Mouse (Mus musculus) forebrain, postnatal 0 days (tissue): ENCODE measurements around the gene Bcl2. TPM values are rescaled to one million over a fixed set of nuclear protein-coding genes. Genes with fewer than 3 reads are reported as not detected.
A peak's percentile ranks its signal among the peaks of the same experiment; 100 is the strongest.

Experiments
- ATAC-seq: fragments of 200-750 bp; cut with Nextera tagmentation; 2 replicates; pipeline ENCODE4 v1.8.0; 2017; ENCODE audit warnings: mild to moderate bottlenecking, moderate library complexity
- DNase-seq: peaks from one replicate; pipeline ENCODE4 v3.0.0-alpha.2; 2015
- H3K27ac ChIP-seq: fragments of 300-500 bp; sonication (generic); 2 replicates; pipeline ENCODE4 v1.5.1; 2014; ENCODE audit warnings: low read depth, mild to moderate bottlenecking, antibody characterized with exemption, low read length, moderate library complexity, mixed read lengths
- H3K27me3 ChIP-seq: fragments of 300-500 bp; sonication (generic); 2 replicates; pipeline ENCODE4 v1.6.1; 2014; ENCODE audit warnings: mild to moderate bottlenecking, low read length, mixed read lengths; ENCODE audit not compliant: insufficient read depth
- H3K36me3 ChIP-seq: fragments of 300-500 bp; sonication (generic); 2 replicates; pipeline ENCODE4 v1.6.1; 2014; ENCODE audit warnings: mild to moderate bottlenecking, moderate library complexity; ENCODE audit not compliant: insufficient read depth
- H3K4me1 ChIP-seq: fragments of 300-500 bp; sonication (generic); 2 replicates; pipeline ENCODE4 v1.6.1; 2014; ENCODE audit warnings: antibody characterized with exemption; ENCODE audit not compliant: insufficient read depth
- H3K4me2 ChIP-seq: fragments of 300-500 bp; sonication (generic); 2 replicates; pipeline ENCODE4 v1.6.1; 2014; ENCODE audit warnings: low read depth, mild to moderate bottlenecking, moderate library complexity
- H3K4me3 ChIP-seq: fragments of 300-500 bp; sonication (generic); 2 replicates; pipeline ENCODE4 v1.5.1; 2014; ENCODE audit warnings: low read depth, low read length, mixed read lengths
- H3K9ac ChIP-seq: fragments of 300-500 bp; sonication (generic); 2 replicates; pipeline ENCODE4 v1.6.1; 2014; ENCODE audit warnings: mild to moderate bottlenecking
- H3K9me3 ChIP-seq: fragments of 300-500 bp; sonication (generic); 2 replicates; pipeline ENCODE4 v1.6.1; 2016; ENCODE audit warnings: low read length
- CTCF ChIP-seq: sonication (generic); IDR thresholded peaks from 2 replicates; pipeline ENCODE4 v1.5.1; 2016; ENCODE audit warnings: antibody characterized with exemption, control low read depth, low read depth
- WGBS: fragments of 180-500 bp; shearing (Covaris S2); extraction: QIAGEN DNeasy Blood & Tissue Kit; methylation state at CpG from one replicate; pipeline ENCODE4 v1.1.7; 2014; 5-methylcytosine and 5-hydroxymethylcytosine counted together
- polyA plus RNA-seq: library from polyadenylated mRNA; unstranded; fragments of >200 nt; fragmentation: Nextera tagmentation; extraction: Ambion mirVana; gene quantifications from 2 replicates; pipeline ENCODE4 v1.2.1, GENCODE M21; 2015
- total RNA-seq: library from RNA; depleted of rRNA; stranded (reverse); fragments of >200 nt; gene quantifications from 2 replicates; pipeline ENCODE4 v1.2.3, GENCODE M21; 2014

The Bcl2 gene
- total and polyA plus RNA-seq, 2 experiments from 2014 or later = 6.3 to 14.1 TPM

DNA sequence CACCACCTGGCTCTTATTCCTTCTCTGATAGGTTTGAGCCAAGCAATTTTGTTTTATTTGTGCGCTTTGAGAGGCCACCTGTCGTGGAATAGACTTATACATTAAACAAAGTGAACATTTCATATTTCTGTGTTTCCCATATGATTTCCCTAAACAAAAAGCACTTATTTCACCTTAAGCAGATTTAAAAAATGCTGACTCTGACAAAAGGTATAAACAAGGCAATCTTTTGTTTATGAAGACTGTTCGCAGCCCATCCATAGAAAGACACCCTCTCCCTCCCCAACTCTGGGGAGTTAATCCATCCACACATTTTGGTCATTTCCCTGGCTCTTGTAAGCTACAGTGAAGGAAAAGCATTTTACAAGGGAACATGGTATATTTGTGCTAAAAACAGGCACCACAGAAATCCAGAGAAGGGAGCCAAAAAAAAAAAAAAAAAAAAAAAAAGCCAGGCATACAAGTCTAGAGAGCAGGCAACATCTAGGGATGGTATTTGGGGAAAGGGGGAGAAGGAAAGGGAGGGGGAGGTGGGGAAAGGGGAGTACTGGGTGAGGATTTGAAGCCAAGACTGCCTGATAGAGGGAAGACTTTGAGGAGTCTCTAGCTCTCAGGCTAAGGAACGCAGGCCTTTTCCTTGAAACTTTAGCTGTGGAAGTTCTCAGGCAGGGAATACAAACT, 105.8 kb downstream of the Bcl2 start:
- WGBS = 65% methylated on average over 4 of the region's 4 CpGs
- peak; percentile 25 for DNase-seq
- no peaks in the 10 kb centered on the region for H3K9me3 ChIP-seq
- H3K4me1 ChIP-seq = no peaks in the 10 kb centered on the region
- no peak overlapping the region for H3K4me3 ChIP-seq
- TF ChIP-seq CTCF = no peak
- H3K36me3 ChIP-seq = no peaks in the 10 kb centered on the region
- H3K27ac ChIP-seq = no peak overlapping the region
- H3K9ac ChIP-seq = no peak overlapping the region
- ATAC-seq = peak; percentile 32; the same call in 1 of the 2 replicates
- H3K4me2 ChIP-seq = no peak overlapping the region
- H3K27me3 ChIP-seq = no peaks in the 10 kb centered on the region

DNA sequence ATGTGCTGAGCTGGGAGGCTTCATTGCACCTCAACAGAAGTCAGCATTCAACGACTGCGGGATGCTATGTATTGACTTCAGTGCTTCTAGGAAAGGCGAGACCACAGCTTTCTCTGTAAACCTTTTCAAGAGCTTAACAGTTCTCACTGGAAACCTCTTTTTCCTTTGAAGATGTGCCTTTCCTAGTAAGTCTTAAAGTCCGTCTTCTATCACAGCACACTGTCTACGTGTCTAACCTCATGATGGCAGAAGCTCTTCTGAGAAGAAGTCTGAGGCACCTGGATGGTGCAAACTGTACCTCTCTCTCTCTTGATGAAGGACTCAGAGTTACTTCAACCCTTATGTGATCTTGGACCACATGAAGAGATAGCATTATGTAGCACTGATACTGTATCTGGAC, 107.1 kb downstream of the Bcl2 start:
- H3K4me1 ChIP-seq = no peaks in the 10 kb centered on the region
- H3K36me3 ChIP-seq = no peaks in the 10 kb centered on the region
- H3K4me2 ChIP-seq = no peak overlapping the region
- no peak overlapping the region for H3K9ac ChIP-seq
- H3K27me3 ChIP-seq = no peaks in the 10 kb centered on the region
- H3K9me3 ChIP-seq = no peaks in the 10 kb centered on the region
- WGBS = 84% methylated on average over 5 of the region's 5 CpGs
- DNase-seq = no peak
- no peak for TF ChIP-seq CTCF
- no peak overlapping the region for H3K27ac ChIP-seq
- no peak overlapping the region for H3K4me3 ChIP-seq
- ATAC-seq = no peak

GRCm38 (mm10) chr1:106603406-106603805, 110.7 kb downstream of the Bcl2 start:
- no peak for ATAC-seq
- TF ChIP-seq CTCF = no peak
- no peak overlapping the region for H3K4me2 ChIP-seq

DNA sequence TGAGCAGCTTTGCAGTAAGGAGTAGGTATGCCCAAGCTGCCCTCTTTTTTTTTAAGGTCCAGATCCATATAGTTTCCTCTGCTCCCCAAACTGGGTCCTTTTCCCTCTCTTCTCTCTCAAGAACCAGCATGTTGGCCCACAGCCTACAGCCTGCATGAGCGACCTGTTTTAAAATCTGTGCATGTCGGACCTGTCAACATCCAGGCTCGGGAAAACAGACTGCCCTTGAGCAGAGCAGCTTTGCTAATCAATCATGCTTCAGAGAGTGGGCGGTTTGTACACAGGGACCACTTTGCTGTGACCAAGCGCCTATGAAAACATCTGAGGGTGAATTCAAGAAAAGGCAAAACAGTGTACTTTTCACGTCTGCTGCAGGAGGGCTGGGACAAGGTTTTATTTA, 111.1 kb downstream of the Bcl2 start:
- ATAC-seq (peak; percentile 91), DNase-seq (peak; percentile 68)
- H3K9me3 ChIP-seq = no peaks in the 10 kb centered on the region
- no peaks in the 10 kb centered on the region for H3K36me3 ChIP-seq
- H3K27ac ChIP-seq = peak overlapping the region; percentile 54; the same call in 1 of the 2 replicates
- no peaks in the 10 kb centered on the region for H3K27me3 ChIP-seq
- no peak overlapping the region for H3K4me3 ChIP-seq
- no peak for TF ChIP-seq CTCF
- H3K4me1 ChIP-seq = no peaks in the 10 kb centered on the region
- H3K4me2 ChIP-seq = peak overlapping the region; percentile 13; the same call in 1 of the 2 replicates
- no peak overlapping the region for H3K9ac ChIP-seq
- 10% methylated on average over 6 of the region's 6 CpGs for WGBS

More at GRCm38 (mm10) chr1:106603406-106603805, 110.7 kb downstream of the Bcl2 start:
- Histone ChIP-seq H3K4me1 (no peaks in the 10 kb centered on the region), H3K27ac (peak overlapping the region; percentile 54; the same call in 1 of the 2 replicates), H3K36me3 (no peaks in the 10 kb centered on the region), H3K27me3 (no peaks in the 10 kb centered on the region), H3K9me3 (no peaks in the 10 kb centered on the region), H3K4me3 (no peak overlapping the region), H3K9ac (no peak overlapping the region)
- WGBS = 41% methylated on average over 4 of the region's 4 CpGs
- DNase-seq = no peak

GRCm38 (mm10) chr1:106602536-106602935, 111.5 kb downstream of the Bcl2 start:
- Histone ChIP-seq H3K27ac (peak overlapping the region; percentile 54; the same call in 1 of the 2 replicates), H3K4me1 (no peaks in the 10 kb centered on the region), H3K9me3 (no peaks in the 10 kb centered on the region), H3K9ac (no peak overlapping the region), H3K4me3 (no peak overlapping the region), H3K4me2 (peak overlapping the region; percentile 13; the same call in 1 of the 2 replicates), H3K36me3 (no peaks in the 10 kb centered on the region), H3K27me3 (no peaks in the 10 kb centered on the region)
- DNase-seq (no peak), ATAC-seq (peak; percentile 20)
- no peak for TF ChIP-seq CTCF
- WGBS = 31% methylated on average over 5 of the region's 5 CpGs

GRCm38 (mm10) chr1:106601247-106601646, 112.8 kb downstream of the Bcl2 start:
- no peak overlapping the region for H3K27ac ChIP-seq
- ATAC-seq = no peak
- H3K4me1 ChIP-seq = no peaks in the 10 kb centered on the region
- no peaks in the 10 kb centered on the region for H3K27me3 ChIP-seq
- H3K4me3 ChIP-seq = no peak overlapping the region
- 95% methylated on average over 4 of the region's 4 CpGs for WGBS
- H3K9me3 ChIP-seq = no peaks in the 10 kb centered on the region
- no peak for DNase-seq
- H3K36me3 ChIP-seq = no peaks in the 10 kb centered on the region
- H3K9ac ChIP-seq = no peak overlapping the region
- no peak for TF ChIP-seq CTCF
- no peak overlapping the region for H3K4me2 ChIP-seq

GRCm38 (mm10) chr1:106600841-106601240, 113.2 kb downstream of the Bcl2 start:
- no peaks in the 10 kb centered on the region for H3K4me1 ChIP-seq
- DNase-seq (no peak), ATAC-seq (no peak)
- H3K27ac ChIP-seq = no peak overlapping the region
- no peak overlapping the region for H3K4me2 ChIP-seq
- H3K36me3 ChIP-seq = no peaks in the 10 kb centered on the region
- H3K9me3 ChIP-seq = no peaks in the 10 kb centered on the region
- 91% methylated on average over 5 of the region's 5 CpGs for WGBS
- no peak overlapping the region for H3K9ac ChIP-seq
- H3K27me3 ChIP-seq = no peaks in the 10 kb centered on the region
- TF ChIP-seq CTCF = no peak
- no peak overlapping the region for H3K4me3 ChIP-seq
